Mouse (Mus musculus) ES-E14 (cell line): ENCODE data around the gene Lamb3.

Source experiments
- HCFC1 ChIP-seq: IDR thresholded peaks from 2 replicates; pipeline ENCODE4 v1.6.1; 2012; ENCODE audit warnings: low read length, inconsistent platforms, borderline replicate concordance; ENCODE audit not compliant: insufficient read depth
- MAFK ChIP-seq: IDR thresholded peaks from 2 replicates; pipeline ENCODE4 v1.6.1; 2014; ENCODE audit warnings: mild to moderate bottlenecking, low read depth, low read length, inconsistent platforms; ENCODE audit not compliant: insufficient read depth

GRCm38 (mm10) chr1:193255488-193256288 is 48.2 kb downstream of the Lamb3 start:
- TF ChIP-seq MAFK (no peak), HCFC1 (no peak)
